Mouse (Mus musculus): ENCODE data around the gene Aplp2.

The Aplp2 gene

DNA sequence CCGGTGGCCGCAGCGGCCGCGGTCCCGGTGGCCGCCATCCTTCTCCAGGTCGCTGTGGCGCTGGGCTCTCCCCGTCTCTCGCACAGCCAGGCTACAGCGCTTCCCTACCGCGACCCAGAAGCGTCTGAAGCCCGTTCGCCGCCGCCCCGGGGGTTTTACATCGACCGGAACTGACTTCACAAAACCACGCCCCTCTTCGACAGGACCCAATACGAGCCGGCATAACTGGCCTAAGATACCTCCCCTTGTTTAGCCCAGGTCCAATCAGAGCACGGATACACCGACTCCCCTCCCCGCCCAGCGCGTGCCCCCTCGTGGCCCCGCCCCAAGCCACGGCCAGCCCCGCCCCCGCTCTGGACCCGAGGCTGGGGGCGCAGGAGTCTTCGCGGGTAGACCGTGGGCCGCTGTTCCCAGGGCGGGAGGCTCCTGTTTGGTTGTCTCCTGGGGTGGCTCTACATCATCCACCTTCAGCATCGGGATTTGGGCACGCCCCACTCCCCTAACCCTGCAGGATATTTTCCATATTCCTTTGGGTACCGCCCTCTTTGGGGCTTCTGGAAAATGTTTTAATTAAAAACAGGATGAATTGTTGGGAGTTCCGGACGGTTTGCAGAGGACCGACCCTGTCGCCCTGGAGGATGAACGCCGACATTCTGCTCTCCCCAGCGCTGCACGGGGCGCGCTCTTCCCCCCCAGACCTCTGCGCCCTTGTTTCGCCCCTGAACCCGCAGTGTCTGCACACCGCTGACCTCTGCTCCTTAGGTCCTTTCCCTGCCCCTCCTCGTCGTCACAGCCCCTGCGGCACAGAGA lies at the start of gene Aplp2:
Gene Aplp2, minus strand, starts transcription at position 126 of the 810 bp plus-strand sequence.
- DNase-seq (ENCODE audit: low spot score): peak; percentile 94

DNA sequence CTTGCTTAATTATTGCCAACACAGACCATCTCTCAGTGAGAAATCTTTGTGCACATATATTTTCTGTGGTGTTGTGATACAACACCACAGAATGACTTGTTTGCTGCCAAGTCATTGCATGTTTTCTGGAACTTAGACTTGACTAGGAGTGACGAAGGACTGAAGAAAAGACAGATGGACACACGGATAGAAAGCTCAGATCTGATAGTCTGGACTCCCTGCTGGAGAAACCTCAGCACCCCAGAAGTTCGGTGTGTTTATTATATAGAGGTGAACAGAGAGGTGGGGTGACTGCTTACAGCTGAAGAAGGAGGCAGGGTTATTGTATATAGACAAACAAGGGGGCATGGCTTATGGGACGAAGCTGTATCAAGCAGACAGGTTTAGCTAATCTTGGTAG lies 48.6 kb upstream of the Aplp2 start:
- DNase-seq (ENCODE audit: low spot score): no peak

DNA sequence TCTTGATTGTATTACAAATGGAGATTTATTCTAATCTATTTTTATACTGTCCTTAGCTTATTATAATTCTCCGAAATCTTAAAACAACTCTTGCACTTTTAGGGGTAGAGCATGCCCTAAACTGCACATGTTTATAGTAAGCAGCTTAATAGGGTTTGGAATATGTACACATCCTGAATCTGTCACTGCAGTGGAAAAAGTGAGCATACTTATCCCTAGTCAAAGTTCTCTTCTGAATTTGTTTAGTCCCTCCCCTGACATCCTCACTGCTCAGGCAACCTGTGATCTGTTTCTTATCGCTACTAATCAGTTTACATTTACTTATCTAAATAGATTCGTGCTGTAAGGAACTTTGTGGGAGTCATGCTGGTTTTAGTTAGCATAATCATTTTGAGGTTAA lies 46.6 kb upstream of the Aplp2 start:
- DNase-seq (ENCODE audit: low spot score): no peak

DNA sequence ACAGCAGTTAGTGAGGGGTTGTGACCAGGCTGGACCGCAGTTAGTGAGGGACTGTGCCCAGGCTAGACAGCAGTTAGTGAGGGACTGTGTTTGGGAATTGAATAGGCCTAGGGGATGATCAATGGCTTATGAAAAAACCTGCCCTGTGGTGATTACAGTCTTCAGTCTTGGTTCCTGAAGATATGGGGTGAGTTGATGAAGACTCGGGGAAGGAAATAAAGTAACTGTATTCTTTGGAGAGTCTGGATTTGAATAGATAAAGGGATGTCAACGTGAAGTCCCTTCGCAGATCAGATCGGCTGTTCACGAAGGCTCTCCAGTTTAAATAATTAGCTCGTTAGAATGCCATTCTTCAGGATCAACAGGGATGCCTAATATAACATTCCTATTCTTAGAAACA lies 44.3 kb upstream of the Aplp2 start:
- no peak for DNase-seq (ENCODE audit: low spot score)

DNA sequence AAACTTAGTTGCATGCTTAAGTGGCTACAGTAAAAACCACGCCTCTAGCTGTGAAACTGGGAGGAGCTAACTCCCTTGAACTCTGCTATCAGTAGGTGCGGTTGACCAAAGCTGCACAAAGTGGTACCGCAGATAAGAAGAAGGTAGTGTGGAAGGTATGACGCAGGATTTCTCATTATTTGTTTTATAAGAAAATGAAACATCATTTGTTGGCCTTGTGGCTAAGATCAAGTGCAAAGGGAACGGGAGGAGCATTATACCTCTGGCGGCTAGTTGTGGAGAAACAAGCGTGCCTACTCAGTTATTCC lies 43.0 kb upstream of the Aplp2 start:
- no peak for DNase-seq (ENCODE audit: low spot score)

DNA sequence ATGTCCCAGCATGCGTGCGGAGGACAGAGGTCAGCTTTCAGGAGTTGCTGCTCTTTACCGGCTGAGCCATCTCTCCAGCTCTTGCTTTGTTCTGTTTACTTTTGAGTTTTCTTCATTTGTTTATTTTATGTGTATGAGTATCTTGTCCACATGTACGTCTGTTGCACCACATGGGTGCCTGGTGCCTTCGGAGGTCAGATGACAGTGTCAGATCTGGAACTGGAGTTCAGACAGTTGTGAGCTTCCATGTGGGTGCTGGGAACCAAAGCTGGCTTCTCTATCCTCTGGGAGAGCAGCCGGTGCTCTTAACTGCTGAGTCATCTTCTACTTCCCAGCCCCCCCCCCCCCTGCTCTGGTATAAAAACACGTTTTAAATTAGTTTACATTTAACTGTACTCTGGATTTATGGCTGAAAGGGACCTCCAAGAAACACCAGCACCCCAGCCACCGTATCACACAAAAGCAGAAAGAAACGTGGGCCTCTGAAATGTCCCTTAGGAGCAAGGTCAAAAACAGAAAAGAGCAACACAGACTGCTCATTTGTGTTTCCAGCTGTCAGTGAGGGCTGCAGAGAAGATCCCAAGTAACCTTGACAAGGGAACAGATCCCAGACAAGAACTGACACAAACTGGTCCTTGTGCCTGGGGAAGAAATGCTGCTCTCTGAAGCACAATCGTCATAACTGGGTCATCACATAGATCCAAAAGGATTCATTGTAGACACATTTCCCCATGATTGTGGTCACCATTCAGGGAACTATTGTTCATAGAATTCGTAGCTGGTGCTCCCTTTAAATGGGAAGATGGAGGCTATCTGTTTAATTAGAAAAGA lies 42.5 kb upstream of the Aplp2 start:
- DNase-seq (ENCODE audit: low spot score): no peak

DNA sequence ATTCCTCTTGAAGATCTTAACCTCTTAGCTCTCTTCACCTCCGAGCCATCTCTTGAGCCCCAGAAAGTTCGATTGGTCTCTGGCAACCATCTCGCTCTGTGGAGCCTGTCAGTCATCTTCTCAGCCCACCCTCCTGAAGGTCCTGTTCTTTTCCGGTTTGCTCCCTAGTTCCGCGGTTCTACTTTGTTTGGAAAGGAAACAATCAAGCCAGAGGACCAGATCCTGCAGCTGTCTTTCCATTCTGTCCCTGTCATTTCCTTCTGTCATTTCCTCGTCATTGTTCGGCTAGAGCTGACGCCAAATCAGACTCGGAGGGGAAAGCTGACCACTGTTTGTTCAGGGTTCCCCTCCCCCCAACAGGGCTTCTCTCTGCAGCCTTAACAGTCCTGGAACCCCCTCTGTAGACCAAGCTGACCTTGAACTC lies 41.7 kb upstream of the Aplp2 start:
- no peak for DNase-seq (ENCODE audit: low spot score)

DNA sequence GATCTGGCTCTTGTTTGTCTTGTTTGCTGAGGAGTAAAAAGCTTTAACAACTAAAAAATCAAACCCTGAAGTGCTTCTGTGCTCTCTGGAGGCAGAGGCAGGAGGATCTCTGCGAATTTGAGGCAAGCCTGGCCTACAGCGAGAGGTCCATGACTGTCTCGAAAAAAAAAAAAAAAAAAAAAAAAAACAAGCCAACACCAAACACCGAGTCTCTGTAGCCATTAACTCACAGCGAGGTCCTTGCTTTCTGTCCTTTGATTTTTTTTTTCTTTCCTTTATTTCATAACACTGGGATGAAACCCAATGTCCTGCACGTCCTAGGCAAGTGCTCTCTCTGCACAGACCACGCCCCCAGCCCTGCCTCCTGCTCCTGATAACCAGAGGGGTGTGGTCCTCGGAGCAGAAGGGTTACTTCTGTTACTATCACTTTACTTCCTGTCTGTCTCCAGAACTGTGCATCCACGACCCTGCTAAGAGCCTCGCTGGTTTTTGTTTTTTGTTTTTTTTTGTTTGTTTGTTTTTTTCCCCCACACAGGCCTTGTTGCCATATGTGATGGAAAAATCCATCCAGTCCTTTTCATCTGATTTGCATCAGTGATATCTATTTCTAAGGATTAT lies 40.7 kb upstream of the Aplp2 start:
- no peak for DNase-seq (ENCODE audit: low spot score)

DNA sequence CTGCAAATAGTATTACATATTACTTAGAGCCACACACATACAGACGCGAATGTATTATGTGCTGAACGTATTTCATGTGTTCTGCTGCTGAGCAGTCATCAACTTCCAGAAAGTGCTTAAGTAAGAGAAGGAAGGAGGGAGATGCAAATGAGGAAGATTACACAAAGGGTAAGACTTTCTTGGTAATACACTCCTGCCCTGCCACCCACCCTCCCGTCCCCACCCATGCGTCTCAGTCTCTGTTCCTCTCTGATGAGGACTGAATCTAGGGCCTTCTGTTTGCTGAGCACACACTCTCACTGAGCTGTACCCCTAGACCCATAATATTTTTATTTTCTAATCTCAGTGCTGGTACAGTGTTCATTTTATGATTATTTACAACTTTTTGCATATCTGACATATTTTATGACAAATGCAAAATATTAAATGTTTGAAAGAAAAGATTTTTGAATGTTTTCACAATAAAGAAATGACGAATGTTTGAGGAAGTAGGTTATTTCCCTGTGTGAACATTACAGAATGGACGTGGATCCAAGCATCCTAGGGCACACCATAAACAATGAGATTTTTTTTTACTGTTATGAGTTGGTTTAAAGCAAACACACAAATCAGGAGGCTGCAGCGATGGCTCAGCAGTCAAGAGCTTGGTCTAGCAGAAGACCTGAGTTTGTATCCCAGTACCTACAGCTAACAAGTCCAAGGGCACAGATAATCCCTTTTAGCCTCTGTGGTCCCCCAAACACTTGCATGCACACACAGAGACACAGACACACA lies 36.0 kb upstream of the Aplp2 start:
- DNase-seq (ENCODE audit: low spot score): no peak

DNA sequence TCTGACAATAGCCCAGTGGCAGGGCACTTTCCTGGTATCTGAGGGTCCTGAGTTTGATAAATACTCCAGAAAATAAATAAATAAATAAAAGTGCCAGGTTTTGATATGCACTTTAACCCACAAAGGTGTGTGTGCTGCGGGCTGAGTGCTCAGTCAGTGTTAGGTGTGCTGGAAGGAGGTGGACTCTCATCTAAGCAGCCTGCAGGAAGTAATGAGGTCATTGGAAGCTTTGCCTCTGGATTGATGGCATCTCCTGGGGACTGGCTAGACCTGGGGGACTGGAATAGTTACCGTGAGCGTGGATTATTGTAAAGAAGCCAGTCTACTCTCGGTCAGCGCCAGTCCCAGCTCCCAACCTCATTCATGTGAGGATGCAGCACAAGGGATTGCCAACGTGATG lies 34.8 kb upstream of the Aplp2 start:
- DNase-seq (ENCODE audit: low spot score): no peak

DNA sequence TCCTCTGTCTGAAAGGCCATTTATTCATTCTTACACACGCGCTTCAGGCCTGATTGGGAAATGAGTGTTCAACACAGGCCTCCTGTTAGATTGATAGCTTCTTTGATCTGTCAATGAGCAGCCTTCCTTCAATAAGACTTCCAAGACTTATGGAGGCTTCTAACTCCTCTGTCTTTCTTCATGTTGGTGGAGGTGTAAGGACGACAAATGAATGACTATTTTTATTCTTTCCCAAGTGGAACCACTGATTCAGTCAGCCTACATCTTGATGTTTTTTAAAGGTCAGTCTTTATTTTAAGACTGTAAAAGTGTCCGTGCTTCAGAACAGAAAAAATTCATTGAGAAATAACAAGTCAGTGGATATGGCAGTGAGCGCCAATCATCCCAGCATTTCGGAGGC lies 33.4 kb upstream of the Aplp2 start:
- no peak for DNase-seq (ENCODE audit: low spot score)

DNA sequence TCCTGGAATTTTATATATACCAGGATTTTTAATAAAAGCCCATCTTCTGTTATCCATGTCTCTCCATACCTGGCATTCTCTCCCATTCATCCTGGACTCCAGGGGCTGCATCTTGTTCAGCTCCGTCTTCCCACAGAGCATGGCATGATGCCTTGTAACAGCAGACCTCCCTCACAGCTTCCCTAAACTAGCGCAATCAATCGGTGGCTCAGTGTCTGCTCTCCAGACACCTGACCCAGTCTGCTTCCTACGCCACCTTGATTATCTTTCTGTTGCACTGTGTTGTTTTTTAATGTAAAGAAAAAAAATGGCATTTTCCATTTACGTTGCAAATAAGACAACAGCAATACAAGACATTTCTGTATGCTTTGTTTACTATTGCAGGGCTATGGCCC lies 32.3 kb upstream of the Aplp2 start:
- DNase-seq (ENCODE audit: low spot score): no peak

DNA sequence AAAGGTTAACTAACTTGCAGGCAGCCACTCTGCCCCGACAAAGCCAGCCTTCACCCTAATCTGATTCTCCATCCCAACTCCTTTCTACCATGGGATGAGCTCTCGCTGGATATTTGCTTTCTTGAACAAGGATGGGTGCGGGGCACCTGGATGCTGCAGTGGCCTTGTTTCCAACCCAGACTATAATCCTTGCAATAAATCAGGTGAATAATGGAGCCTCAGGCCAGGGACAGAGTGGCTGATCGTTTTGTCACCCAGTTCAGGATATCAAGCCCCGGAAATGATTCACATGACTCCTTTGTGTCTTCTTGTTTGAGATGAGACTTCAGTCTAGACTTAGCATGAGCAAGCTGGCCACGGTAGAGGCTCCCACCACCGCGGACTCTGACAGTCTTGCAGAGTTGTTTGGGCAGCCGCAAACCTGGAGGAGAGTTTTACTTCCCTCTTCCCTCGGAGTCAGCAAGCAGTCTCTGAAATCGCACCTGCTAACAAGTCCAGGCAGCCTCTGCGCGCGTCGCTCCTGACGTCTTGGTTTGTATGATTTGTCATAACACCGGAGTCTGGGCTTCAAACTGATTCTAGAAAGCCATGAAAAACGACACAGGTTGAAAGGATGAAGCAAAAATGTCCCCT lies 31.8 kb upstream of the Aplp2 start:
- DNase-seq (ENCODE audit: low spot score): no peak

DNA sequence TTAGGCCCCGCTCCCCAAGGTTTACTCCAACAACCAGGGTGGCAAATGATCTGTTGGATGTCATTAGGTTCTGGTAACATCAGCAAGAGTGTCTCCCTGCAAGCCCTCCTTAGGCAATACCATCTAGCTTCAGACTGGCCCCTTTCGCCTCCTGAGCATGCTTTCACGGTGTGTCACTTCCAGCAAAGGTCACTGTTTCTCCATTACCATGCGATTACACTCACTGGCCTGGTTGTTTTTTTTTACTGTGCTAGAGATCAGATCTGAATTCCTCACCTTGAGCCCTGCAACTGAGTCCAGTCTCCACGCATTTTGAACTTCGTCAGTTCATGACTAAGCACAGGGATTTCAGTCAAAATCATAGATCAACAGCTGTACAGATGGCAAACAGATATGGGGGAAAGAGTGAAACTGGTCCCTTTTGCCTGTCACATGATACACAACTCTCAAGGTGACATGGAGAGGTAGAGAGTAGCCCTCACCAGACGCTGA lies 29.6 kb upstream of the Aplp2 start:
- no peak for DNase-seq (ENCODE audit: low spot score)

DNA sequence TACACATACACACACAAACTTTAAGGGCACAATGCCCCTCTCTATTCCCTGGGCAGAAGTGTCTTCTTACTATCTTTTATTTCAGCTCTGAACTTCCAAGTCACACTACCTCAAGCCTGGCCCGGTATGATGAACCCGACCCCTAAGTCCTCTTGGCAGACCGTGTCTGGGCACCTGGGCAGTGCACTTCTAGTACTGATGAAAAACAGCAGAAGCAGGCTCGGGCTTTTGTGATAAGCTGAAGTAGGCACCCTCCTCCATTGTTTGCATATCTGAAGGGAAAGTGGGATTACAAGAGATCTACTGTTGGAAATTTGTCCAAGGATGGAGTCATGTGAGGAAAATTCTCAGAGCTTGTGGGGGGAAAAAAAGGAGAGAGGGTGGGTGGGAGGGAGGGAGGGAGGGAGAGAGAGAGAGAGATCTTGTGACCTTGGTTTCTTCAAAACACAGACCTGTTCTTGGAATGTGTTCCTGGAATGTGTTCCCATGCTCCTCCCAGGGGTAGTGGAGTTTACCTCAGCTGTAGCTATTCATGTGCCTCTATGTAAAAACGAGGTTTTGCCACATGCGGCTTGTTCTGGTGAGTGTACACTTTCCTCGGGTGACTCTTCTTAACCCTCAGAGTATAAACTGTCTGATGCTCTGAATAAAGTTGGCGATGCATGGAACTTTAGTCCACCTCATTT lies 29.1 kb upstream of the Aplp2 start:
- DNase-seq (ENCODE audit: low spot score): no peak

DNA sequence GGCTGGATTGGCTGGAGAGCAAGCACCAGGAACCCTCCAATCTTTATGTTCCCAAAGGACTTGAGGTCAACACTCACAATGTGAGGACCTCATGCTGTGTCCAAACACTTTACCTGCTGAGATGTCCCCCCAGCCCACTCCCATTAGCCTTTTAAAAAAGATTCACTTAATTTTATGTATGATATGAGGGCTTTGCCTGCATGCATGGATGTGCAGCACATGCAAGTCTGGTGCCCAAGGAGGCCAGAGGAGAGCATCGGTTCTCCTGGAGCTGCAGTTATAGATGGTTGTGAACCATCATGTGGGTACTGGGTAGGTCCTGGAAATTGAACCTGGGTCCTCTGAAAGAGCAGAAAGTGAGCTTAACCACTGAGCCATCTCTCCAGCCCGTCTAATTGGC lies 27.9 kb upstream of the Aplp2 start:
- no peak for DNase-seq (ENCODE audit: low spot score)

DNA sequence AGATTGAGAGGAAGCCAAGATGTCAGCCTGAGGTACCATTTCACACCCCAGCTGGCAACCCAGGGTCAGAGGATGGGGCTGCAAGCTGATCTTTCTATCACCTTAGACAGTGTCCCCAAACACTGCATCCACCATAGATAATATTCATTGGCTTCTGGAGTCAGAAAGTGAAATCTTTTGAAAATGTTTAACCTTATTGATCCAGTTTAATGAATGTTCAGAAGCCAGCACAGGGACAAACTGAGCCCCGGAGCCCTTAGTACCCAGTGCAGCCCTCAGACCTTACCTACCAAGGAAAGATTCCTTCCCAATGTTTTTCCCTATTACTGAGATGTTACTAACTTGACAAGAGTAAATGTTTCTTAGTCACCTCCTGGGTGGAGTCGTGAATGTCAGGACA lies 26.9 kb upstream of the Aplp2 start:
- DNase-seq (ENCODE audit: low spot score): no peak

DNA sequence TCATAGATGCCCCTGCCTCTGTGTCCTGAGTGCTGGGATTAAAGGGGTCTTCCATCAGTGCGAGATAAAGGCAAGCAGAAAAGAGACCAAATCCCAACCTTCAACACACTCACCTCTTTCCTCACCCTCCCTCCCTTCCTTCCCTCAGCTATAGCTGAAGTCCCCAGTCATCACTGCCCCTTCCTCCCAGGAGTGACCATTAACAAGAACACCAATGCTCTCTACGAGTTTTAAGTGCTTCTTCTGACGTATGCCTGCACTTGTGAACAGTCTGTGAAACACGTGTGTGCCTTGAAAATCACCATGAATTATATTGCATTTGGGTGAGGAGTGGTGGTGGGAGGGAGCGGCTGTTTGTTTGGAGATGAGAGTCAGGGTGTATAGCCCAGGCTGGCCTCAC lies 24.5 kb upstream of the Aplp2 start:
- no peak for DNase-seq (ENCODE audit: low spot score)

DNA sequence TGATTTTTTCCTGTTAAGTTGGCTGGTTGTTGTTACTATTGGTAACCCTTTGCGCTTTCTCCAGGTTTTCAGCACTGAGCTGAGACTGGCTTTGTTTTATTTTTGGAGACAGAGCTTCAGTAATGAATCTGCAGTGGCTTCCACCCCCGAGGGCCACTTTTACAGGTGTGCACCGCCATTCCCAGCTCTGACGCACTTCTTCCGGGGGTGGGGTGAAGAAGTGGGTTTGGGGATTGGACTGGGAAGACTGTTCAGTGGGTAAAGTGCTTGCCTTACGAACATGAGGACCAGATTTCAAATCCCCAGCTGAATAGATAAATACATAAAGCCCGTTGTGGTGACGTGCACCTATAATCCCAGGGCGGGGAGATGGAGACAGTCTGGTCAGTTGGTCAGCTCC lies 23.9 kb upstream of the Aplp2 start:
- no peak for DNase-seq (ENCODE audit: low spot score)

DNA sequence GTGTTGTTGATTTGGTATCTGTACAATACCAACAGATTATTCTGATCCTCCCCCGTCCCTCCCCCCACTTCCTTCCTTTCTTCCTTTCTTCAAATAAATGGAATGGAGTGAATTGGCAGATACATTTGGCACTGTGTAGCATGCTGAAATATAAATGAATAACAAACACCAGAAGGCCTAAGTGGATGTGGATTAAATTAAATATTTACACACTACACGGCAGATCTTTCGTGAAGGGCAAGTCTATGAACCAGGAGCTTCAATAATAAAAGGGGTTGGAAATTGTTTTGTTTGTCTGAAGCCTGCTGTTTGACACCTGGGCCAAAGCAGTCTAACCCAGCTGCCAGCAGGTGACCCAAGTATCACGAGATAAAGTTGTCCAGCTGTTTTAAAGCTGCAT lies 23.4 kb upstream of the Aplp2 start:
- DNase-seq (ENCODE audit: low spot score): no peak

DNA sequence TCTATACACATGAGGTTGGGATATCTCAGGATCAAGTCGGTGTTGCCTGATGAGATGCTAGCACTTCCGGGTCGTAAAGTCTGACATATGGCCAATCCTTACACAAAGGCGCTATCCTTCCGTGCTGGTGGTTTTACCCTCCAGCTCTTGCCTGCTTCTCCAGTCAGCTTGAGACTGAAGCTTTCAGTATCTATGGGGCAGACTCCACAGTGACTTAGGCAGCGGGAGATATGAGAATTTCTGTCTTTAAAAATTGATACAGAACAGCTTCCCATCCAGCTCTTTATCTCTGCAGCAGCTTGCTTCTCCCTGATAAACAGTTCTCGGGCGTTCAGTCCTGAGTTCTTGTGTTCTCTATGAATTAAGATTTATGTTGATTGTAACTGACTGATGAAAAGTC lies 14.9 kb upstream of the Aplp2 start:
- no peak for DNase-seq (ENCODE audit: low spot score)
